Mouse (Mus musculus) megakaryocyte, embryonic 14.5 days (primary cell): ENCODE data around the gene Actr6.

ENCODE experiments used
- FLI1 ChIP-seq: IDR thresholded peaks from 2 replicates; pipeline ENCODE4 v1.6.1; 2012; ENCODE audit warnings: low read length, inconsistent platforms, mixed read lengths
- GATA1 ChIP-seq: IDR thresholded peaks from 3 replicates; pipeline ENCODE4 v1.6.1; 2012; ENCODE audit warnings: mixed read lengths, low read length, inconsistent platforms, borderline replicate concordance

DNA sequence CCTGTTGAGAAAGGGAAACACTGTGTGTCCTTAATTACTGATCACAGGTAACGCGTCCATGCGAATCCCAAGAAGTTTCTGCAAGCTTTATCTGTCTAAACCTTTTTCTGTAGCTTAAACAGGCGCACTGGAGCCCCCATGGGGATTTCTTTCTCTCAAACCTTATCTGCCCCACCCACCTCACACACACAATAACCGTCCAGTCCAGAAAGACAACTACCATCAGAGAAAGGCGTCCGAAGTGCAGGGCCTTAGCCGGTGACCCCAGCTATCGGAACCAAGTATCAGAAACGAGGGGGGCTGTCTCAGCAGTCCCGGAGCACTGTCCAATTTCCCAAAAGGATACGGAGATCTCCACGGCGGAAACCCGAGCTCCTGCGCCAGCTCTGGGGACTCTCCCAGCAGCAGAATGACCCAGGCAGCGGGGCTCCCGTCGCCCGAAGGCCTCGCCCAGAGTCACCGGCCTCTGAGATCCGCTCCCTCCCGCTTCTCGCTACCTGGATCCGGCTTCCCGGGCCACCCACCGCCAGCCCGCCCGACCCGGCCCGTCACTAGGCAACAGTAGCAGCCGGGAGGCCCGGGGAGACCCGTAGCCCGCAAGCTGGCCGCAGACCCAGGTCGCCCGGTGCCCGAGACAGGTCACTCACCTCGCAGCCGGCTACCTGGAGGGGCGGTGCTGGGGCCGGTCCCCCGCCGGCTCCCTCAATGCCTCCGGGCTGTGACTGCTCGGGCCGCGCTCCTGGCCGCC is 46.5 kb downstream of the Actr6 start:
- no peak for TF ChIP-seq FLI1
- no peak for TF ChIP-seq GATA1
